Mouse (Mus musculus): ENCODE measurements at regions not wholly inside any gene's neighbourhood (a gene's known extent, or its start where the extent isn't known, plus 50 kb on each side); places are given as distances from the start of the nearest gene placed in this dataset.

DNA sequence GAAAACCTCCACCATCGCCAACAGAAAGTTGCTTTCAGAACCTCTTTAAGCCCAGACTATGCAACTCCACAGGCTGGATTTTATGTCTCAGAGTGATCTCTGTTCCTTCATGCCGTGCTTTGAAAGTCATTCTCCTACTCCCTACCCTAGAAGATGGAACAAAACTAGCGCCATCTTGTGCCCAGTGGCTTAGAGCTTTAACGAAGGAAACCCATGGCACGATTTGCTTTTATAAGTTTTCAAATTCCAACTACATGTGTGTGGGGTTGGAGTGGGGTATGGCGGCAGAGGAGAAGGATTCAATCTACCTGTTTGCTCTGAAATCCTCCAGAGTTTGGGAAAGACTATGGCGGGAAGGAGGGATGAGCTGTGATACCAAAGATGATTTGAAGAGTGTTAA lies 118.7 kb upstream of the Tmem45b start:
- Histone ChIP-seq H3K4me1 (ENCODE audit: control insufficient read depth, insufficient read depth, low read length) (no peaks in the 10 kb centered on the region), H3K4me3 (ENCODE audit: insufficient read depth, low read depth, low read length) (no peak overlapping the region), H3K27ac (ENCODE audit: insufficient read depth, low read depth, low read length) (no peak overlapping the region)
- TF ChIP-seq POLR2A (IDR thresholded peaks at IDR 0.05; ENCODE audit: insufficient read depth, low read depth, low read length) (no peak), CTCF (IDR thresholded peaks at IDR 0.05; ENCODE audit: insufficient read depth, low read depth, low read length) (no peak)
- WGBS, result 71% methylated on average over 7 of the region's 7 CpGs

- no peaks in the 10 kb centered on the region for H3K4me1 ChIP-seq (ENCODE audit: control insufficient read depth, insufficient read depth, low read length)
- no peak overlapping the region for H3K4me3 ChIP-seq (ENCODE audit: insufficient read depth, low read depth, low read length)
- H3K27ac ChIP-seq (ENCODE audit: insufficient read depth, low read depth, low read length), result no peak overlapping the region
- WGBS, result 93% methylated on average over 8 of the region's 8 CpGs
- TF ChIP-seq CTCF (IDR thresholded peaks at IDR 0.05; ENCODE audit: insufficient read depth, low read depth, low read length) (no peak), POLR2A (IDR thresholded peaks at IDR 0.05; ENCODE audit: insufficient read depth, low read depth, low read length) (no peak)
Observed at GRCm38 (mm10) chr9:31578506-31579173, 114.4 kb upstream of the Tmem45b start.

- no peaks in the 10 kb centered on the region for H3K4me1 ChIP-seq (ENCODE audit: control insufficient read depth, insufficient read depth, low read length)
- H3K27ac ChIP-seq (ENCODE audit: insufficient read depth, low read depth, low read length), result no peak overlapping the region
- WGBS, result 77% methylated on average over 7 of the region's 7 CpGs
- H3K4me3 ChIP-seq (ENCODE audit: insufficient read depth, low read depth, low read length), result no peak overlapping the region
- no peak for TF ChIP-seq CTCF (IDR thresholded peaks at IDR 0.05; ENCODE audit: insufficient read depth, low read depth, low read length)
- TF ChIP-seq POLR2A (IDR thresholded peaks at IDR 0.05; ENCODE audit: insufficient read depth, low read depth, low read length), result no peak
Observed at GRCm38 (mm10) chr9:31577066-31577465, 112.8 kb upstream of the Tmem45b start.

DNA sequence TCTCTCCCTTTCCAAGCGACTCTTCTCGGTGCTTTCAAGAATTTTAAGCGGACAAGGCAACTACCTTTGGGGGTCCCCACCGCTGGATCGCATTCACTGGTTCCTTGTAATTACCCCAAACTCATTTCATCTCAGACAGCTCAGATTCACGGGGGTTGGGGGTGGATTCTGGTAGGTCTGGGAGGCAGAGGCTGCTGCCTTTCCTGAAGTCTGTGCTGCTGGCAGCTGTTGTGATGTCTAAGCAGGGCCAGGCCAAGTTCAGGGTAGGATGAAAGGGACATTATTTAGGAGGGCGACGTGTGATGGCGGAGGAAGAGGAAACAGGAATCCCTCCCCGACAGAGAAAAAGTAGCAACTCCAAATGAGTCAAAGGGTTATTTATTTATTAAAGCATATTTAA lies 102.8 kb upstream of the Tmem45b start:
- TF ChIP-seq POLR2A (IDR thresholded peaks at IDR 0.05; ENCODE audit: insufficient read depth, low read depth, low read length) (no peak), CTCF (IDR thresholded peaks at IDR 0.05; ENCODE audit: insufficient read depth, low read depth, low read length) (no peak)

GRCm38 (mm10) chr9:31566257-31567007 lies 102.2 kb upstream of the Tmem45b start:
- 28% methylated on average over 31 of the region's 31 CpGs for WGBS
- H3K4me3 ChIP-seq (ENCODE audit: insufficient read depth, low read depth, low read length), result no peak overlapping the region
- TF ChIP-seq CTCF (IDR thresholded peaks at IDR 0.05; ENCODE audit: insufficient read depth, low read depth, low read length) (no peak), POLR2A (IDR thresholded peaks at IDR 0.05; ENCODE audit: insufficient read depth, low read depth, low read length) (no peak)

More for the DNA sequence above, 102.8 kb upstream of the Tmem45b start:
- no peak overlapping the region for H3K27ac ChIP-seq (ENCODE audit: insufficient read depth, low read depth, low read length)
- WGBS, result 64% methylated on average over 10 of the region's 10 CpGs
- H3K4me1 ChIP-seq (ENCODE audit: control insufficient read depth, insufficient read depth, low read length), result peaks cover 10% of the 10 kb centered on the region
- no peak overlapping the region for H3K4me3 ChIP-seq (ENCODE audit: insufficient read depth, low read depth, low read length)

GRCm38 (mm10) chr9:31564996-31565773 lies 100.9 kb upstream of the Tmem45b start:
- no peak overlapping the region for H3K4me3 ChIP-seq (ENCODE audit: insufficient read depth, low read depth, low read length)
- whole genome bisulfite sequencing, result 59% methylated on average over 12 of the region's 12 CpGs
- no peak overlapping the region for H3K27ac ChIP-seq (ENCODE audit: insufficient read depth, low read depth, low read length)
- H3K4me1 ChIP-seq (ENCODE audit: control insufficient read depth, insufficient read depth, low read length), result peaks cover 10% of the 10 kb centered on the region
- no peak for TF ChIP-seq CTCF (IDR thresholded peaks at IDR 0.05; ENCODE audit: insufficient read depth, low read depth, low read length)
- no peak for TF ChIP-seq POLR2A (IDR thresholded peaks at IDR 0.05; ENCODE audit: insufficient read depth, low read depth, low read length)

More at GRCm38 (mm10) chr9:31566257-31567007, 102.2 kb upstream of the Tmem45b start:
- Histone ChIP-seq H3K4me1 (ENCODE audit: control insufficient read depth, insufficient read depth, low read length) (peaks cover 10% of the 10 kb centered on the region), H3K27ac (ENCODE audit: insufficient read depth, low read depth, low read length) (no peak overlapping the region)

GRCm38 (mm10) chr9:31563541-31563940 lies 99.3 kb upstream of the Tmem45b start:
- peaks cover 14% of the 10 kb centered on the region for H3K4me1 ChIP-seq (ENCODE audit: control insufficient read depth, insufficient read depth, low read length)
- no peak overlapping the region for H3K4me3 ChIP-seq (ENCODE audit: insufficient read depth, low read depth, low read length)
- WGBS, result 96% methylated on average over 8 of the region's 8 CpGs
- no peak for TF ChIP-seq CTCF (IDR thresholded peaks at IDR 0.05; ENCODE audit: insufficient read depth, low read depth, low read length)
- H3K27ac ChIP-seq (ENCODE audit: insufficient read depth, low read depth, low read length), result no peak overlapping the region

DNA sequence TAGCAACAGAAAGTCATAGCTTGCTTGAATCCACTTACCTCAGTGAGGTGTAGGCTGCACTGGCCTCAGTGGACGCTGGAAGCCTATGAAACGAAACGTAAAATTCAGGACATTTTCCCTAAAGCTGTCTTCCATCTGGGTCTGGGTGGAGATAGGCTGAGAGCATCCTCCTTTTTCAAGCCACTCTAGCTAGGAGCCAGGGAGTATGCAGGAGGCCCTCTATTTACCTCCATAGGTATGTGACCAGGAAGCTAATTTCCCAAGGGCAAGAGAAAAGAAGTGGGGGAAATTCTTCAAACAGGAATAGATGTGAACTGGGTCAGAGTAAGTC lies 95.9 kb upstream of the Tmem45b start:
- no peak for TF ChIP-seq POLR2A (IDR thresholded peaks at IDR 0.05; ENCODE audit: insufficient read depth, low read depth, low read length)
- TF ChIP-seq CTCF (IDR thresholded peaks at IDR 0.05; ENCODE audit: insufficient read depth, low read depth, low read length), result no peak
- H3K4me1 ChIP-seq (ENCODE audit: control insufficient read depth, insufficient read depth, low read length), result 0 out of 2 replicates have a peak, but pooled peaks cover 4% of the 10 kb centered on the region
- H3K4me3 ChIP-seq (ENCODE audit: insufficient read depth, low read depth, low read length), result no peak overlapping the region
- WGBS, result 74% methylated on average over 3 of the region's 3 CpGs
- no peak overlapping the region for H3K27ac ChIP-seq (ENCODE audit: insufficient read depth, low read depth, low read length)
